Mouse (Mus musculus) adrenal gland, adult 8-10 months (tissue): Measurements from ENCODE around the gene D17Wsu92e. TPM values are rescaled to one million over a fixed set of nuclear protein-coding genes. Genes with fewer than 3 reads are reported as not detected.

Source experiments
- DNase-seq: peaks from one replicate; pipeline ENCODE4 v3.0.0; 2022
- total RNA-seq, 4 experiments: library from RNA; stranded (reverse); gene quantifications; 2 replicates each; pipeline ENCODE4 v1.2.4; 2022

Gene D17Wsu92e
- total RNA-seq, 4 experiments from 2014 or later = 149 to 177 (median 165) TPM

GRCm38 (mm10) chr17:27821407-27822338 is 1.2 kb upstream of the D17Wsu92e start:
- no peak for DNase-seq

- DNase-seq = peak; percentile 75
Observed at GRCm38 (mm10) chr17:27819971-27820567, 379 bp downstream of the D17Wsu92e start.

- no peak for DNase-seq
Observed at GRCm38 (mm10) chr17:27819521-27819970, 902 bp downstream of the D17Wsu92e start.

- no peak for DNase-seq
Observed at GRCm38 (mm10) chr17:27819011-27819410, 1.4 kb downstream of the D17Wsu92e start.

GRCm38 (mm10) chr17:27814606-27815005 is 5.8 kb downstream of the D17Wsu92e start:
- DNase-seq = no peak

GRCm38 (mm10) chr17:27811980-27812379 is 8.5 kb downstream of the D17Wsu92e start:
- no peak for DNase-seq

- DNase-seq = no peak
Observed at GRCm38 (mm10) chr17:27810569-27811331, 9.7 kb downstream of the D17Wsu92e start.

- DNase-seq = no peak
Observed at GRCm38 (mm10) chr17:27807542-27808078, 12.8 kb downstream of the D17Wsu92e start.

- peak; percentile 56 for DNase-seq
Observed at GRCm38 (mm10) chr17:27804803-27805770, 15.4 kb downstream of the D17Wsu92e start.

- DNase-seq = no peak
Observed at GRCm38 (mm10) chr17:27804156-27804690, 16.2 kb downstream of the D17Wsu92e start.

GRCm38 (mm10) chr17:27803752-27804151 is 16.7 kb downstream of the D17Wsu92e start:
- DNase-seq = peak; percentile 69

GRCm38 (mm10) chr17:27800710-27801648 is 19.5 kb downstream of the D17Wsu92e start:
- no peak for DNase-seq

GRCm38 (mm10) chr17:27799771-27800584 is 20.5 kb downstream of the D17Wsu92e start:
- DNase-seq = no peak

- DNase-seq = no peak
Observed at GRCm38 (mm10) chr17:27797341-27797872, 23.0 kb downstream of the D17Wsu92e start.

GRCm38 (mm10) chr17:27796780-27797179 is 23.7 kb downstream of the D17Wsu92e start:
- DNase-seq = no peak

- DNase-seq = no peak
Observed at GRCm38 (mm10) chr17:27793144-27793543, 27.3 kb downstream of the D17Wsu92e start.

GRCm38 (mm10) chr17:27792516-27792915 is 27.9 kb downstream of the D17Wsu92e start:
- DNase-seq = no peak

- no peak for DNase-seq
Observed at GRCm38 (mm10) chr17:27791556-27791955, 28.9 kb downstream of the D17Wsu92e start.

GRCm38 (mm10) chr17:27790976-27791375 is 29.5 kb downstream of the D17Wsu92e start:
- no peak for DNase-seq
